Mouse (Mus musculus): ENCODE measurements at regions not wholly inside any gene's neighbourhood (a gene's known extent, or its start where the extent isn't known, plus 50 kb on each side); places are given as distances from the start of the nearest gene placed in this dataset.

DNA sequence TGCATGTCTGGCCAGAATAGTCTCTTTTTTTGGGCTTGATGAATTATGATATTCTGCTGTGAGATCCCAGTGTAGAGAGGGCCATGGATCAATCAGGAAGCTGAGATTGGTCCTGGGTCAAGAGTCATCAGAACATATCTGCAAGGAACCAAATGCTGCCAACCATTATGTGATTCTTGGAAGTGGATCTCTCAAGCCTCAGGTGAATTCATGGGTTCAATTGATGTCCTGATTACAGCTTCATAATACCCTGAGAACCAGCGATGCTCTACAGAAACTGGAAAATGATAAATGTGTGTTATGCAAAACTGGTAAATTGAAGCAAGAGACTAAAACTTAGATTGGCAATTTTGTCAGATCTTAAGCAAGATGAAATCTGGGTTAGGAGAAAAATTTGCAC is 118.8 kb upstream of the Fam241a start:
- no peak for TF ChIP-seq CTCF (IDR thresholded peaks at IDR 0.05)
- no peak for TF ChIP-seq EP300 (IDR thresholded peaks at IDR 0.05)

Data from lung, postnatal 0 days (tissue).